Mouse (Mus musculus) small intestine, adult 2 months (tissue): ENCODE data around the gene Arhgef18.

Experiments used
- CTCF ChIP-seq: fragments of 200-500 bp; IDR thresholded peaks from 2 replicates; pipeline ENCODE4 v1.5.1; 2012; ENCODE audit warnings: low read depth, mild to moderate bottlenecking, control low read depth, inconsistent platforms, low read length, moderate library complexity, mixed read lengths; ENCODE audit not compliant: insufficient replicate concordance, insufficient read length; ENCODE audit errors: extremely low read depth
- POLR2A ChIP-seq: fragments of 200-500 bp; IDR thresholded peaks from 2 replicates; pipeline ENCODE4 v1.6.1; 2012; ENCODE audit warnings: low read depth, mild to moderate bottlenecking, control low read depth, inconsistent platforms, low read length, moderate library complexity

DNA sequence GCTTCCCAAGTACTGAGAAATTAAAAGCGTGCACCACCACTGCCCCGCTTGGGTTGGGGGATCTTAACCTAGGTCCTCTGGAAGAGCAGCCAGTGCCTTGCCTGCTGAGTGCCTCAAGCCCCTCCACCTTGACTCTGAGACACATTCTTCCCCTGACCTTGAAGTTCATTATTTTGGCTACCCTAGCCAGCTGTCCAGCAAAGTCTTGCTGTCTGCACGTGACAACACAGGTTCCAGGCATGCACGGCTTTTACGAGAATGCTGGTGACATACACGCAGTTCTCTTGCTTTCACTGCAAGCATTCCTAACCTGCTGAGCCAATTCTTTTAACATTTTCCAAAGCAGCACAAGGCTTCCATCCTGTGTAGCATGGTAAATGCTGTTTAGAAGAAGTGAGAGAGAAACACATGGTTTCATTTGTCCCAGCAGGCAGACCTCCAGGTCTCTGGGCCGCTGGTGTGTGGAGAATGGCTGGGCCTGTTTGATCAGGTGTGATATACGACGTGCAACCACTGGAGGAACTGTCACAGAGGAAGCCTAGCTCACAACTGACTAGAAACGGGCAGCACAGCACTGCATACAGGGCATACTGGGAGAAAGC lies 27.4 kb downstream of the Arhgef18 start:
- no peak for TF ChIP-seq CTCF
- no peak for TF ChIP-seq POLR2A
